Mouse (Mus musculus) midbrain, embryonic 12.5 days (tissue): ENCODE results near the gene Rims4. TPM values are rescaled to one million over a fixed set of nuclear protein-coding genes. Genes with fewer than 3 reads are reported as not detected.

Experiments used
- ATAC-seq: fragments of 200-750 bp; cut with Nextera tagmentation; 2 replicates; pipeline ENCODE4 v1.8.0; 2017; ENCODE audit warnings: low read depth, moderate TSS enrichment, moderate library complexity; ENCODE audit not compliant: low FRiP score
- H3K27ac ChIP-seq: fragments of 300-500 bp; sonication (generic); replicated peaks from 2 replicates; pipeline ENCODE4 v1.5.1; 2016; ENCODE audit warnings: mild to moderate bottlenecking
- H3K27me3 ChIP-seq: fragments of 300-500 bp; sonication (generic); 2 replicates; pipeline ENCODE4 v1.6.1; 2016; ENCODE audit warnings: mild to moderate bottlenecking
- H3K36me3 ChIP-seq: fragments of 300-500 bp; sonication (generic); 2 replicates; pipeline ENCODE4 v1.6.1; 2016
- H3K4me1 ChIP-seq: fragments of 300-500 bp; sonication (generic); 2 replicates; pipeline ENCODE4 v1.6.1; 2016
- H3K4me2 ChIP-seq: fragments of 300-500 bp; sonication (generic); replicated peaks from 2 replicates; pipeline ENCODE4 v1.6.1; 2016; ENCODE audit warnings: mild to moderate bottlenecking, moderate library complexity
- H3K4me3 ChIP-seq: fragments of 300-500 bp; sonication (generic); 2 replicates; pipeline ENCODE4 v1.5.1; 2016; ENCODE audit warnings: mild to moderate bottlenecking
- H3K9ac ChIP-seq: fragments of 300-500 bp; sonication (generic); replicated peaks from 2 replicates; pipeline ENCODE4 v1.6.1; 2016; ENCODE audit warnings: mild to moderate bottlenecking, moderate library complexity
- H3K9me3 ChIP-seq: fragments of 300-500 bp; sonication (generic); 2 replicates; pipeline ENCODE4 v1.6.1; 2016; ENCODE audit warnings: mild to moderate bottlenecking
- WGBS: fragments of 180-500 bp; shearing (Covaris S2); methylation state at CpG from one replicate; pipeline ENCODE4 v1.1.7; 2016; 5-methylcytosine and 5-hydroxymethylcytosine counted together
- polyA plus RNA-seq: library from polyadenylated mRNA; unstranded; fragments of >200 nt; fragmentation: Nextera tagmentation; extraction: Ambion mirVana; gene quantifications from 2 replicates; pipeline ENCODE4 v1.2.1, GENCODE M21; 2016

Gene Rims4
- polyA plus RNA-seq, 1 experiment from 2014 or later, result 4.4 TPM

DNA sequence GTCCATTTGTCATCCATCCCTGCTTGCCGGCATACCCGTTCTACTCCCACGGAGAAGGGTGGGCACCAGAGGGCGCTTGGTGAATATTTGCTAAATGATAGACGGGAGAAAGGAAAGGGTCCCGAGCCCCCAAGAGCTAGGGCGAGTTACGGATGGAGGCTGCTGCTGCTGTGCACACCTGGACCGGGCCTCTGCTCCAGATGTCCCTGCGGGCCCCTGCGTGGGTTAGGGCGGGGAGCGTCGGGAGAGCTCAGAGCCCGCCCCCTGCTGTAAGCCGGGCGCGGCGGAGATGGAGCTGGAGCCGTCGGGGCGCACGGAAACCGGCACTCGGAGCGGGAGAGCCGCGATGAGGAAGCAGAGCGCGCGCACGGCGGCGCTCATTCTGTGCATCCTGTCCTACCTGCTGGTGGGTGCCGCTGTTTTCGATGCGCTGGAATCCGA lies 65.0 kb downstream of the Rims4 start, which contains the start of gene Kcnk15:
TSS of gene Kcnk15 (plus strand) at position 191 of the 441 bp plus-strand sequence.
- Histone ChIP-seq H3K4me2 (peak within 1 kb of the TSS; percentile 16; the same call in 1 of the 2 replicates), H3K4me3 (peak within 1 kb of the TSS; percentile 25)
- ATAC-seq, result no peak

DNA sequence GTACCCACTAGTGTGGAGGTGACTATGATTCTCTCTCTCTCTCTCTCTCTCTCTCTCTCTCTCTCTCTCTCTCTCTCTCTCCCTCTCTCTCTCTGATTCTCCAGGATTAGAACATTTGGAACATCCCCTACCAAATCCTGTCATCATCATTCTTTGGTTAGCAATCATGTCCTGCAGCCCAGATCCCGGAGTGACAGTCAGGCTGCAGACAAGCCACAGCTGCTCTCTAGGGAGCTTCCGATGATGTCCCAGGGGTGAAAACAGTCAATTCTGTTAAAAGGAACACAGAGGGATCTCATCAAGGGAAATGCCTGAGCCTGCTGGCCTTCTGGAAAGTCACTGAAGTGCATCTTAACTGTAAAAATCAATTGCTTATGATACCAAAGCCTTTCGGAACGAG lies 76.4 kb downstream of the Rims4 start:
- Histone ChIP-seq H3K27me3 (peaks cover 9% of the 10 kb centered on the region), H3K9me3 (no peaks in the 10 kb centered on the region), H3K27ac (no peak overlapping the region), H3K4me3 (no peak overlapping the region), H3K36me3 (no peaks in the 10 kb centered on the region), H3K4me2 (no peak overlapping the region), H3K4me1 (peaks cover 3% of the 10 kb centered on the region; the same call in 1 of the 2 replicates), H3K9ac (no peak overlapping the region)
- no peak for ATAC-seq
- WGBS, result 78% methylated on average over 4 of the region's 4 CpGs

More for the DNA sequence above, 65.0 kb downstream of the Rims4 start, which contains the start of gene Kcnk15:
- no peak within 1 kb of the TSS for H3K9ac ChIP-seq
- no peak within 1 kb of the TSS for H3K27ac ChIP-seq
- 2% methylated on average over 38 of the region's 38 CpGs for WGBS
- peaks cover 8% of the 10 kb centered on the region; the same call in 1 of the 2 replicates for H3K4me1 ChIP-seq
- peaks cover 87% of the 10 kb centered on the region for H3K27me3 ChIP-seq
- no peaks in the 10 kb centered on the region for H3K9me3 ChIP-seq
- no peaks in the 10 kb centered on the region for H3K36me3 ChIP-seq

DNA sequence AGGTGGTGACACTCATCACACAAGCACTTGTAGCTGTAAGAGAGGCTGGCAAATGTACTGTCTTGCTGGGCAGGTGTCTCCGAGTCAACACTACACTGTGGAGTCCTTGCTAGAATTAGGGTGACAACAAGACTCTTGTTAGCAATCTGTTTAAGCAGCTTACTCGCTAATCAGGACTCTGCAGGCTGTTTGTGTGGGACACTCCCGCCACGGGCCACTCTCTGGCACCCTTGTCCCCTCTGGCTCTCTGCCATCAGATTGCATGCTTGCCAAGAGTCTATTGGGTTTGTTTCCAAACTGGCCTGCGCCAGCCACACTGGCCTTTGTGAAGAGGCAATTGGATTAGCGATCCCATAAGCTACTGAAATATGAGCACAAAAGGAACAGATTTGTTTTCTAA lies 79.0 kb downstream of the Rims4 start:
- H3K36me3 ChIP-seq, result no peaks in the 10 kb centered on the region
- peaks cover 9% of the 10 kb centered on the region for H3K27me3 ChIP-seq
- 49% methylated on average over 6 of the region's 6 CpGs for WGBS
- no peak for ATAC-seq
- H3K4me3 ChIP-seq, result no peak overlapping the region
- no peak overlapping the region for H3K9ac ChIP-seq
- H3K27ac ChIP-seq, result no peak overlapping the region
- H3K9me3 ChIP-seq, result no peaks in the 10 kb centered on the region
- peaks cover 3% of the 10 kb centered on the region; the same call in 1 of the 2 replicates for H3K4me1 ChIP-seq
- no peak overlapping the region for H3K4me2 ChIP-seq

DNA sequence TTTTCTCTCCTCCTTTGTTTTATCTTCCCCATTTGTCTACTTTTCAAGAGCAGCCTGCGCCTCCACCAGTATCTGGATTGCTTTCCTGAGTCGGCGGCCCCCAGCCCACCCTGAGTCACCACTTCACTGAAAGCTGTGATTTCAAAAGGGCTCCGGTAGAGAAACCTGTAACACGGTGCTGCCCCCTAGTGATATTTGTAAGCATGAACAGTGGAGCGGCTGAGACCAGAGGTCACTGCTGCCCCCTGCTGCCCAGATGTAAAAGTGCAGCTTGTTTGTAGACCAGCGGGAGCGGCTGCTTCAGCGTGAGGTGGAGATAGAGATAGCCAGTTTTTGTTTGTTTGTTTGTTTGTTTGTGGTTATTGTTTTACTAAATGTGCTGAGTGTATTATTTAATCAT lies 80.4 kb downstream of the Rims4 start:
- Histone ChIP-seq H3K9ac (no peak overlapping the region), H3K4me2 (no peak overlapping the region), H3K4me3 (no peak overlapping the region), H3K27ac (no peak overlapping the region), H3K36me3 (no peaks in the 10 kb centered on the region), H3K4me1 (peaks cover 3% of the 10 kb centered on the region; the same call in 1 of the 2 replicates), H3K27me3 (peaks cover 9% of the 10 kb centered on the region), H3K9me3 (no peaks in the 10 kb centered on the region)
- ATAC-seq, result no peak
- 26% methylated on average over 9 of the region's 9 CpGs for WGBS

DNA sequence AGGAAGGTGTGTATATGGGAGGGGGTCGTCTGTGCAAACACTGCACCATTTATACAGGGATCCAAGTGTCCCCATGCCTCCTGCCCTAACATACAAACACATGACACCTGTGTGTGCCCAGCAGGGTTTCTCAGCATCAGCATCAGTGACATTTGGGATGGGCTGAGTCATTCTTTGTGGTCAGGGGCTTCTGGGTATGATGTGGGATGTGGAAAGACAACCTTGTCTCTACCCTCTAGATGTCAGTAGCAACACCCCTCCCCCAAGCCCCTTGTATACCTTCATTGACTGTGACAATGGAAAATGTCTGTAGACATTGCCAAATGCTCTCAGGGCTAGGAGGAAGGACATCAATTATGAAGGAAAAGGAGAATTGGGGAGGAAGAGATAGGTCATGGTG lies 87.3 kb downstream of the Rims4 start:
- Histone ChIP-seq H3K4me3 (no peak overlapping the region), H3K9ac (no peak overlapping the region), H3K4me2 (no peak overlapping the region), H3K27me3 (0 out of 2 replicates have a peak, but pooled peaks cover 9% of the 10 kb centered on the region), H3K36me3 (no peaks in the 10 kb centered on the region), H3K4me1 (no peaks in the 10 kb centered on the region), H3K9me3 (no peaks in the 10 kb centered on the region), H3K27ac (no peak overlapping the region)
- no peak for ATAC-seq
- whole genome bisulfite sequencing, result 71% methylated on average over 1 of the region's 1 CpGs

DNA sequence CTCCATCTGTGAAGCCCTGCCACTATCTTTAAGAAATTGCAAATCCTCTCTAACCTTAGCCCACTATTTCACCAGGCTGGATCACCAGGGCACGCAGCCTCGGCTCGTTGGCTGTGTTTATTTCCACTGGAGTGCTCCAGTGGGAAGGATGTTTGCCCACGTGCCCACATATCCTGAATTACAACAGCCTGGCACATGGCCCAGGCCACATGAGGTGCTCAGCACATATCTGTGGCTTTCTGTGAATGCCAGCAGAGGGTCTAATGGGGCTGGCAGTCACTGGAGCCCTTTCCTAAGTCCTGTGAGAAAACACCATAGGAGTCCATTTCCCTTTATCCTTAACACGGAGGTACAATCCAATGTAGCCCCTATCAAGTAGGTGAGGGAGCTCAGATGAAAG lies 92.0 kb downstream of the Rims4 start:
- H3K9me3 ChIP-seq, result no peaks in the 10 kb centered on the region
- H3K4me1 ChIP-seq, result peaks cover 4% of the 10 kb centered on the region; the same call in 1 of the 2 replicates
- 83% methylated on average over 5 of the region's 5 CpGs for WGBS
- no peaks in the 10 kb centered on the region for H3K36me3 ChIP-seq
- H3K4me3 ChIP-seq, result no peak overlapping the region
- ATAC-seq, result no peak
- no peak overlapping the region for H3K27ac ChIP-seq
- peaks cover 14% of the 10 kb centered on the region; the same call in 1 of the 2 replicates for H3K27me3 ChIP-seq
- no peak overlapping the region for H3K4me2 ChIP-seq
- H3K9ac ChIP-seq, result no peak overlapping the region

DNA sequence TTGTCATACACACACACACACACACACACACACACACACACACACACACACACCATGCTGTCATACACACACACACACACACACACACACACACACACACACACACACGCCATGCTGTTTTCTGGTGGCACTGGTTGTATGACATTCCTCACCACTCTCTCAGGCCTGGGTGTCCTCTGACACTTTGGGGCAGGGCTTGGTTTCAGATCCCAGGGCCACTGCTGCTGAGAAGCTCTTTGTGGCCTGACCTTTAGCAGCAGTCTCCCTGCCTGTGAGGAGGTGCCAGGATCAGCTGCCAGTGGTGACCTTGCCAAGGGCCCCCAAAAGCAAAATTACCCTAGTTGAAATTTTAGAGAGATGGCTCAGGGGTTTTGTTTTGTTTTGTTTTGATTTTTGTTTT lies 92.6 kb downstream of the Rims4 start:
- Histone ChIP-seq H3K27me3 (peaks cover 14% of the 10 kb centered on the region; the same call in 1 of the 2 replicates), H3K4me3 (no peak overlapping the region), H3K9me3 (no peaks in the 10 kb centered on the region), H3K4me2 (no peak overlapping the region), H3K9ac (no peak overlapping the region), H3K36me3 (no peaks in the 10 kb centered on the region), H3K4me1 (peaks cover 4% of the 10 kb centered on the region; the same call in 1 of the 2 replicates), H3K27ac (no peak overlapping the region)
- 88% methylated on average over 1 of the region's 1 CpGs for WGBS
- ATAC-seq, result no peak

DNA sequence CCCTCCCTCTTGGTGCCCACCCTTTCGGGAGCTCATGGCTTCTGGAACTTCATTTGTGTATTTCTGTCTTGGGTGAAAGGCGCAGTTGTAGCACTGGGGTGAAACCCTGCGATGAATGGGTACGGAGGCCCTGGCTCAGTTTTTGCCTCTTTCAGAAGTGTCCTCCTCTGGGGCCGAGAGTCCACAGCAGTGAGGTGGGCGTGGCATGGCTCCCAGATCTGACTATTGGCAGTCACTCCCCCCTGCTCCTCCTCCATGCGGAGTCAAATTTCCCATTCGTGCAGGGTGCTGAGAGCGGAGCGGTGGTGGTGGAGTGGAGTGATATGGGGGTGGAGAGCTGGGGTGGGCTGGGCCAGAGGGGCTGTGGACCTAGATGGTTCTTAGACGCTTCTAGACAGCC lies 94.7 kb downstream of the Rims4 start:
- ATAC-seq, result no peak
- WGBS, result 25% methylated on average over 11 of the region's 11 CpGs
- no peak overlapping the region for H3K27ac ChIP-seq

DNA sequence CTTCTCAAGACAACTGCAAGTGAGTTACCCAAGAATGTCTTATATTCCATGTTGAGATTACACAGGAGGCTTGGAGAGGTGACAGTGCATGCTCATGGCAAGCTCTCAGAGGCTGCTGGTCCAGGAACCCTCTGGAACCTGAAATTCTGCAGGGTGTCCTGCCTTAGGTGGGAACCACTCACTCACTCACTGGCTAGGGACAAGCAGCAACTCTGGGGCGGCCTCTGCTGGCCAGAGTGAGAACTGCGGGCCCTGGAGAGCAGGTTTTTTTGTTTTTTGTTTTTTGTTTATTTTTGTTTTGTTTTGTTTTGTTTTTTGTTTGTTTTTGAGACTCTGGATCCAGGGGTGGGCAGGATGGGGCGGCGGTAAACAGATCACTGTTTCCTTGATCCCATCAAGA lies 95.2 kb downstream of the Rims4 start:
- Histone ChIP-seq H3K27me3 (peaks cover 8% of the 10 kb centered on the region; the same call in 1 of the 2 replicates), H3K9me3 (no peaks in the 10 kb centered on the region), H3K9ac (no peak overlapping the region), H3K4me3 (no peak overlapping the region), H3K27ac (no peak overlapping the region), H3K36me3 (no peaks in the 10 kb centered on the region), H3K4me2 (no peak overlapping the region), H3K4me1 (peaks cover 4% of the 10 kb centered on the region; the same call in 1 of the 2 replicates)
- 8% methylated on average over 4 of the region's 4 CpGs for WGBS
- ATAC-seq, result no peak

More for the DNA sequence above, 94.7 kb downstream of the Rims4 start:
- peaks cover 4% of the 10 kb centered on the region; the same call in 1 of the 2 replicates for H3K4me1 ChIP-seq
- peak overlapping the region; percentile 28; the same call in 1 of the 2 replicates for H3K4me2 ChIP-seq
- H3K27me3 ChIP-seq, result peaks cover 11% of the 10 kb centered on the region; the same call in 1 of the 2 replicates
- H3K36me3 ChIP-seq, result no peaks in the 10 kb centered on the region
- no peaks in the 10 kb centered on the region for H3K9me3 ChIP-seq
- H3K9ac ChIP-seq, result no peak overlapping the region
- H3K4me3 ChIP-seq, result no peak overlapping the region

DNA sequence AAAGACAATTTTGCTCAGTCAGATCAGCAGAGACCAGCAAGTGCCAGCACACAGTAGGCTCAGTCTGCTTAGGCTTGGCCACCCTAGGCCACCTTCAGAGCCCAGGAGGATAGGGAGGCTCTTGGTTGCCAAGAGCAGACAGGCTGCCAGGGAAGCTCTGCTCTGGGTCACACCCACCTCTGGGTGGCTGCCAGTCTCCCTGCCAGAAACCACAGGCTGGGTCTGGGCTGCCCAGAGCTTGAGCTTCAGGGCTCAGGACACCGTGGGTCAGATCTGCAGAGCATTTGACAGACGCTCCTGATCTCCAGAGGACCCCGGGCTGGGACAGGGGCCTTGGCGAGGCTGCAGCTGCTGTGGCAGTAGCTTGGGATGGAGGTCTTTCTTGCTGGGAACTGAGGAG lies 97.9 kb downstream of the Rims4 start, which contains the start of gene Ccn5:
TSS of gene Ccn5 (plus strand) at position 255 of the 400 bp plus-strand sequence.
- no peaks in the 10 kb centered on the region for H3K36me3 ChIP-seq
- H3K4me2 ChIP-seq, result no peak within 1 kb of the TSS
- 72% methylated on average over 4 of the region's 4 CpGs for WGBS
- no peak within 1 kb of the TSS for H3K9ac ChIP-seq
- peaks cover 4% of the 10 kb centered on the region; the same call in 1 of the 2 replicates for H3K4me1 ChIP-seq
- H3K9me3 ChIP-seq, result no peaks in the 10 kb centered on the region
- no peak for ATAC-seq
- H3K27me3 ChIP-seq, result peaks cover 5% of the 10 kb centered on the region; the same call in 1 of the 2 replicates
- H3K4me3 ChIP-seq, result no peak within 1 kb of the TSS
- no peak within 1 kb of the TSS for H3K27ac ChIP-seq

GRCm38 (mm10) chr2:163814739-163815465 lies 103.6 kb downstream of the Rims4 start:
- H3K4me1 ChIP-seq, result no peaks in the 10 kb centered on the region
- H3K9me3 ChIP-seq, result no peaks in the 10 kb centered on the region
- H3K27ac ChIP-seq, result no peak overlapping the region
- ATAC-seq, result no peak
- H3K36me3 ChIP-seq, result no peaks in the 10 kb centered on the region
- H3K27me3 ChIP-seq, result no peaks in the 10 kb centered on the region
- WGBS, result 86% methylated on average over 9 of the region's 9 CpGs
- H3K4me2 ChIP-seq, result no peak overlapping the region
- no peak overlapping the region for H3K4me3 ChIP-seq
- no peak overlapping the region for H3K9ac ChIP-seq

DNA sequence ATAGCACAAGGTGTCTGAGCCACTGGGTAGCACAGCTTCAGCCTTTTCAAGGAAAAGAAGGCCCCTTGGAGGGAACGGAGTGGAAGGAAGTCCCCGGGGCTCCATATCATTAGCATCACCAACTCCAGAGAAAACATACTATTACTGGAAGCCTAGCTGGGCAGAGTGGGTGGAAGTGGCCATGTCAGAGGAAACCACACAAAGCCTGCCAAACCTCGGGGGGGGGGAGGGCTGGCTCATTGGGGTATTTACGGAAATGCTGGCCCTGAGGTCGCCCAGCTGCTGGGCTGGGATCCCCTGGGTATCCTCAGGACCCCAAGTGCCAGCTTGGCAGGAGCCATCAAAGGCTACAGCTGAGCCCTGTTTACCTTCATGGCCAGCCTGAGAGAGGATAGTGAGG lies 105.4 kb downstream of the Rims4 start:
- no peak for ATAC-seq
- Histone ChIP-seq H3K9me3 (no peaks in the 10 kb centered on the region), H3K36me3 (no peaks in the 10 kb centered on the region), H3K27me3 (no peaks in the 10 kb centered on the region), H3K27ac (no peak overlapping the region), H3K4me2 (no peak overlapping the region), H3K4me1 (no peaks in the 10 kb centered on the region), H3K9ac (no peak overlapping the region), H3K4me3 (no peak overlapping the region)
- WGBS, result 76% methylated on average over 5 of the region's 5 CpGs
